Mouse (Mus musculus) cerebral cortex, adult 2 months (tissue): ENCODE measurements around the gene Fbxl18.

Experiments used
- WGBS: fragments of 180-500 bp; shearing (Covaris S2); methylation state at CpG from one replicate; pipeline ENCODE4 v1.1.7; 2018; 5-methylcytosine and 5-hydroxymethylcytosine counted together

The Fbxl18 gene

DNA sequence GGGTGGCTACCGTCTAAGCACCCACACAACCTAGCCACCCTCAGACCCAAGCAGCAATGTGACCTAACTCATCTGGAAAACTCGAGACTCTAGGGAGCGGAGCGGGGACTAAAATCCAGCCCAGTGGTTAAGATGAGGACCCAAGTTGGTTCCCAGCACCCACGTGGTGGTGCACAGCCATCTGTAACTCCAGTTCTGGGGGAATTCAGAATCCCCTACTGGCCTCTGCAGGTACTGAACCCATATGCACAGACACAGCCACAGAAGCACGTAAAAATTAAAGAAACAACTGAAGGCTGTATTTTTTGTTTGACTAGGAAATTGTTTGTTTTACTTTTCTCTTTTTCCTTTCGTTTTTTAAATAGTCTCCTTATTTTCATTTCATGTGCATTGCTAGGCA lies 21.5 kb downstream of the Fbxl18 start:
- WGBS: 90% methylated on average over 7 of the region's 7 CpGs

- 56% methylated on average over 12 of the region's 12 CpGs for WGBS
Measured at GRCm38 (mm10) chr5:142871765-142872164, 23.5 kb downstream of the Fbxl18 start.

- WGBS: 51% methylated on average over 13 of the region's 13 CpGs
Measured at GRCm38 (mm10) chr5:142869463-142869862, 25.8 kb downstream of the Fbxl18 start.

- WGBS: 28% methylated on average over 16 of the region's 16 CpGs
Measured at GRCm38 (mm10) chr5:142857763-142858229, 37.4 kb downstream of the Fbxl18 start.

- 76% methylated on average over 4 of the region's 4 CpGs for WGBS
Measured at GRCm38 (mm10) chr5:142856408-142856807, 38.8 kb downstream of the Fbxl18 start.

DNA sequence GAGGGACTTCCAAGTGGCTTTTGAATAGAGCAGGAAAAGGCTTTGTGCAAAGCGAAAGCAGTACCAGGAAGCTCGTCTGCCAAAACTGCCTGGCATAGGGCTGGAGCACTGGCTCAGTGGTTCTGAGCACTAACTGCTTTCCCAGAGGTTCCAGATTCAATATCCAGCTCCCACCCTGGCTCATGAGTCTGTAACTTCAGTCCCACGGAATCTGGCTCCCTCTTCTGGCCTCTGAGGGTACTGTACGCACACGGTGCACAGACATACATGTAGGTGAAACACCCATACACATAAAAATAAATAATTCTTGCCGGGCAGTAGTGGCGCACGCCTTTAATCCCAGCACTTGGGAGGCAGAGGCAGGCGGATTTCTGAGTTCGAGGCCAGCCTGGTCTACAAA lies 40.3 kb downstream of the Fbxl18 start:
- WGBS: 72% methylated on average over 10 of the region's 10 CpGs

DNA sequence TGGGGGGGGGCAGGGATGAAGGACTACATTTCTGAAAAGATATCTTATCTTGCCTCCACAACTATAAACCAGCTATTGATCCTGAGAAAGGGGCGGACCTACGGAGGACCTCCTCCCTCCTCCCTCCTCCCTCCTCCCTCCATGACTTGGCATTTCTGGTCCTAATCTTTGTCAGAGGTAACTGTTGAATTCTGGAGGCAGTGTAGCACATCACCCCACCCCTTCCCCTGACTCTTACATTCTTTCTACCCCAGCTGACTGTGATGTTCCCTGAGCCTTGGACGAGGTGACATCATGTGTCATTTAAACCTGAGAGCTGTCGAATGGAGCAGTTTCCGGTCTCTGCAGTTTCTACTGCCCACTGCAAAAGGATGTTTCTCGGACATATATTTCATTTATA lies 41.6 kb downstream of the Fbxl18 start:
- WGBS: 85% methylated on average over 6 of the region's 6 CpGs

DNA sequence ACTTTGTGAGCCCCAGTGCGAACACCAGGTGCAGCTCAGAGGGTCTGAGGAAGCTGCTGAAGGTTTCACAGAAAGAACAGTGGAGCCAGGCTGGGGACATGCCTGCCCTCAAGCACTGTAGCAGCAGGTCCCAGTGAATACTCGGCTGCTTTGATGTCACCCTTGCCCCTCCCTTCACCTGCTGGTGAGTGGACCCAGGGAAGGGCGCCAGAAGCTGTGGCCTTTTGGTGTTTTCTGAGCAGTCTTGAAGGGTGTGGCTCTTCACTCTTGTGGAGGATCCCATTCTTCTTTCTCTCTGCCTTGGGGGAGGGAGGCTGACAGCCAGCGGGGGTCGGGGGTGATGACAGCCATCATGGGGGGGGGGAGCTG lies 43.6 kb downstream of the Fbxl18 start:
- 76% methylated on average over 5 of the region's 5 CpGs for WGBS

GRCm38 (mm10) chr5:142850916-142851680 lies 44.1 kb downstream of the Fbxl18 start:
- 83% methylated on average over 7 of the region's 7 CpGs for WGBS

DNA sequence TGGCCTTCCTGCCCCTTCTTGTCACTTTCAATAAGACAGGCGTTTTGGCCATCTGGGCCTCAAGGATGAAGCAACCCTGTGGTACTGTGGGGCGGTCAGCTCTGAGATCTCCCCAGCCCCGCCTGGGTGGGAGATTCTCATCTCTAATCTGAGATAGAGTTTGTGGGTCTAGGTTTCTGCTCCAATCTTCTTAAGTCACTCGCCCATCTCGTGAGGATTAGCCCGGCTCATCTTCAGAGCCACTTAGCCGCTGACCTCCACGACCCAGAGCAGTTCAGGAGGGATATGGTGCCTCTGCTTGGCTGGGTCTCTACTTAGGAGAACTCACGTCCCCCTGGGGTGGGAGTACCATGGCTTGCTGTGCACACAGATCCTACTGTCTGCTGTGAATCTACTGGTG lies 44.7 kb downstream of the Fbxl18 start:
- WGBS: 92% methylated on average over 9 of the region's 9 CpGs

DNA sequence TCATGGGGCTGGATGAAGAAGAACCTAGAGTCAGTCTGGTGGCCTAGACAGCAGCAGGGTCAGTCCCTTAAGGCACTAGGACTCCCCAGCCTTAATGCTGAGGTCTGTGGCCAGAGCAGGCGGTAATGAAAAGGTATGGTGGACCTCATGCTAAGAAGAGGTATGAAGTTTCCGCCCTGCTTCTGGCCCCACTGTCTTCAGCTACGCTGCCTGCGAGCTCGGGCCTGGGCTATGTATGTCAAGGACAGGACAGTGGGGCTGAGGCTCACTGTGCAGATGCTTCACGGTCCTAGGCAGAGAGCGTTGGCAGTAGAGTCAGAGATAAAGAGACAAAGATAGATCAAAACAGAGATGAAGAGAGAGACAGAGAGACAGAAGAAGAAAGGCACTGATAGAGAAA lies 46.3 kb downstream of the Fbxl18 start:
- WGBS: 97% methylated on average over 7 of the region's 7 CpGs

GRCm38 (mm10) chr5:142848149-142848548 lies 47.1 kb downstream of the Fbxl18 start:
- WGBS: 38% methylated on average over 3 of the region's 3 CpGs

DNA sequence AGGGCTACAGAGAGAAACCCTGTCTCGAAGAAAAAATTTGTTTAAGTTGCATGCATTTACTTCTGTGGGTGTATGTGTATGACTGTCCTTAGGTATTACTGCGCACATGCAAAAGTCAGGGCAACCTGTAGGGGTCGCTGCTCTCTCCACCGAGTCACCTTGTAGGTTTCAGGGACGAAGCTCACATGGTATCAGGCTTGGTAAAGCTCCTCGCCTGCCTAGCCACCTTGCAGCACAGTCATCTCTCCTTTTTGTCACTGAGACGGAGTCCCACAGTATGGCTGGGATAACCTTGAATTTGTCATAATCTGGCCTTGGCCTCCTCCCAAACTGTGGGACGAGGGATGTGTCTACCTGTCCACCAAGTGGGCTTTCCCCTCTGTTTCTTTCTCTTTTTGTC lies 50.8 kb downstream of the Fbxl18 start:
- WGBS: 66% methylated on average over 8 of the region's 8 CpGs

DNA sequence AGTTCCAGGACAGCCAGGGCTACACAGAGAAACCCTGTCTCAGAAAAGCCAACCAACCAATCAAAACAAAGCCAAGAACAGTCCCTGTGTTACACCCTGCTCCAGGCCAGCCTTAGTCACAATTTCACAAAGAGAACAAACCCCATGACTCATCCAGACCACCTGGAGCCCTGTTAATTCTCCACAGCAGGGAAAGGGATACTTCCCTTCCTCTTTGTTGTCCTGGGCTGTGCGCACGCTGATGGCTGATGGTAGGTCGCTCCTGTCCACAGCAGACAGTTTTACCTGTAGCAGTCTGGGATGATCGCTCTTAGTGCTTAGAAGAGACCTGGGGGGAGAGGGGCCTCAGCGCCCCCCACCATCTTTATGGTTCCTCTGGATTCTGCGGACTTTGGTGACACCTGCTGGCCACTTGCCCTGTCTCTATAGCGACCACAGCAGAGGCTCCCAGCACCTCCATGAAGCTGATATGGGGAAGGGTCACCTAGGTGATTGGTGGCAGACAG lies 53.0 kb downstream of the Fbxl18 start:
- 42% methylated on average over 7 of the region's 7 CpGs for WGBS

DNA sequence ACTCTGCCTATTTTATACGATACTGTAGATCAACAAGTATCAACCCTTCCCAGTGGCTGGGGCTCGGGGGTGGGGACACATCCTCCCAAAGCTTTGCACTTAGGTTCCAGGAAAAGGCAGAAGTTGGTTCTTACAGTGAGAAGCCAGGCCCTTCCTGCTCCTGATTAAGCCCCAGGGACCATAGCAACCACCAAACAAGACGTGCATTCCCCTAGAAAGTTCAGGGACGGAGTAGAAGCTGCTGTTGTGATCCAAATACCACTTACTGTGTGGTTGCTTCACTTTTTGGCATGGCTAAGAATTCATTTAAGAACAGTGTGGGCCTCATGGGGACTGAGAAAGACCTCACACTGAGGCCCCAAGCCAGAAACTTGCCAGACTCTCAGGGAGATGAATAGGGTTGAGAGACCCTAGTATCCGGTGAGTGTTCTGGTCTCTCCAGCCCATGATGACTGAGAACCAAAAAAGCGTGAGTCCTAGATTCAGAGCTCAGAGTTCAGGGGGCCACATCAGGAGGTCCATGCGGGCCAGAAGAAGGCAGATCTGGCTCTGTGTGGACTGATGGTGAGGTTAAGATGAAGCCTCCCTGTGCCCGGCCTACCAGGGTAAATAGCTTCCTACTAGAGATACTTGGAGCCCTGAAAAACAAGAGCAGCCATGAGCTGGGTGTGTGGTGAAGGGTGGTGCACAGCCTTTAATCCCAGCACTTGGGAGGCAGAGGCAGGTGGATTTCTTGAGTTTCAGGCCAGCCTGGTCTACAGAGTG lies 53.7 kb downstream of the Fbxl18 start:
- 79% methylated on average over 8 of the region's 8 CpGs for WGBS

DNA sequence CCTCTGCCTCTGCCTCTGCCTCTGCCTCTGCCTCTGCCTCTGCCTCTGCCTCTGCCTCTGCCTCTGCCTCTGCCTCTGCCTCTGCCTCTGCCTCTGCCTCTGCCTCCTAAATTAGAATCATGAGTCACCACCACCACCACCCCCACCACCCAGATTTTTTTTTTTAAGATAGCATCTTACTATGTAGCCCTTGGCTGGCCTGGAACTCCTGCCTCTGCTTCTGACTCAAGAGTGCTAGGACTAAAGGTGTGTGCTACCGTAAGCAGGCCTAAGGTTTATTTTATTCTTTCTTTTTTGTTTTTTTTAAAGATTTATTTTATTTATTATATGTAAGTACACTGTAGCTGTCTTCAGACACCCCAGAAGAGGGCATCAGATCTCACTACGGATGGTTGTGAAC lies 57.8 kb downstream of the Fbxl18 start:
- WGBS: 83% methylated on average over 2 of the region's 2 CpGs

- WGBS: 79% methylated on average over 6 of the region's 6 CpGs
Measured at GRCm38 (mm10) chr5:142836891-142837290, 58.3 kb downstream of the Fbxl18 start.

DNA sequence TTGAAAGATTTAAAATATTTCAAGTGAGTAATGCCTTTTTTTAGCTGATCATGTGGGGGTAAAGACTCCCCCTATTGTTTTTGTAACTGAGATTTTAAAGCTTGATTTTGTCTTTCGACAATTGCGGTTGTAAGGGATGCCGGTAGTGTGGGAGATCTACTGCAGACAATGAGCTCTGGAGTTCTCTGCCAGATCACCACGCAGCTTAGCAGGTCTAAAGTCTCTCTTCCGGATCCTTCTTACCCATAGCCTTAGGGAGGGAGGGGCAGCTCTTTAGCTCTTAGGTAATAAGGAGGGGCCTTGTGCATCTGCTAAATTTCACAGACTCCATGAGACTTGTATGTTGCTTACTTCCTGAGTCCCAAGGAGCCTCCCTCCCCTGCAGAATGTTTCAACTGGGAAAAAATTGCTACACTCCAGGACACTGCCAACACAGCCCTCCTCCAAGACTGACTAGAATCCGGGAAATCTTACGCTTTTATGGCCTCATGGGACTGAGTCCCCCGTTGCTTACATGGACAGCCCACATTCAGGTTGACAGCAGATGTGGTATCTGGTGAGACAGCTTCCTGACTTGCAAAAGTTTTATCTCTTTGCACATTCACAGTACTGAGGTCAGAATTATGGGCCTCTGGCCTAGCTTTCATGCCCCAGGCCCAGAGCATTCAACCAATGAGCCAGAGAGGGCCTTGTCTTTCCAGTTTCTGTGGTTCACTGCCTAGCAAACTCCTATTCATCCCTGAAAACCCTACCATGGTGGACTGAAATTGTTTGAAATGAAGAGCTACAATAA lies 61.4 kb downstream of the Fbxl18 start:
- WGBS: 48% methylated on average over 8 of the region's 8 CpGs

- 89% methylated on average over 4 of the region's 4 CpGs for WGBS
Measured at GRCm38 (mm10) chr5:142826131-142826530, 69.1 kb downstream of the Fbxl18 start.

DNA sequence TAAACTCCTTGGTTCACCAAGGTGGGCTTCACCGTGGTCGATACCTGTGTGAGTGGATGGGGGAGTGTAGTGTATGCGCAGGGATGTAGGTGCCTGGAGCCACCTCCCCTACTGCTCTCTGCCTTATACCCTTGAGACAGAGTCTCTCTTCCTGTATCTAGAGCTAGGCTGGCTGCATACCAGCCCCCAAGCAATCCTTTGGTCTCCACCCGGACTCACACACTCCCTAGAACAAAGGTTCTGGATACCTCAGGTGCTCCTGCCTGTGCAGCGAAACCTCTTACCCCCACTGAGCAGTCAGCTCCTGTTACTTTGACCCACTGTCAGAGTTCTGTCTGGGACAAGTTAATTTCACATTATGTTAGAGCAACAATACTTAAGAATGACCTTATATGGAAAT lies 69.6 kb downstream of the Fbxl18 start:
- 92% methylated on average over 5 of the region's 5 CpGs for WGBS

DNA sequence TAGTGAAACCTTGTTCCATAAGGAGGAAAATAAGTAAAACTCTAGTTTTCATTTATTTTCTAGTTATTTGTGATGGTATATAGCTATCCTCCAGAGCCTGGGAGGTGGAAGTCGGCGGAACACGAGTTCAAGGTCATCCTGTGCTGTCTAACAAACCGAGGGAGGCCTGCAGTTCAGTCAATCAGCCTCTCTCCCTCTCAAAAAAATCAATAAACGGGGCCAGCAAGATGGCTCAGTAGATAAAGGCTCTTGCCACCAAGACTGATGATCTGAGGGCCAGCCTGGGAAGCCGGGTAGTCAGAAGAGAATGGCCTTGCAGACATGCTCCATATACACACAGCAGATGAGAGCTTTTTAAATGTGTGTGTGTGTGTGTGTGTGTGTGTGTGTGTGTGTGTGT lies 71.1 kb downstream of the Fbxl18 start:
- 61% methylated on average over 6 of the region's 6 CpGs for WGBS
